Mouse (Mus musculus) midbrain, embryonic 10.5 days (tissue): Measurements from ENCODE around the gene Clasrp. TPM values are rescaled to one million over a fixed set of nuclear protein-coding genes. Genes with fewer than 3 reads are reported as not detected.
A peak's percentile ranks its signal among the peaks of the same experiment; 100 is the strongest.

Experiments used
- DNase-seq: peaks from one replicate; pipeline ENCODE4 v3.0.0-alpha.2; 2017; ENCODE audit warnings: low spot score
- H3K27ac ChIP-seq: fragments of 300-500 bp; sonication (generic); replicated peaks from 2 replicates; pipeline ENCODE4 v1.5.1; 2016; ENCODE audit warnings: mild to moderate bottlenecking
- H3K27me3 ChIP-seq: fragments of 300-500 bp; sonication (generic); 2 replicates; pipeline ENCODE4 v1.6.1; 2016; ENCODE audit warnings: low read depth, mild to moderate bottlenecking; ENCODE audit not compliant: poor library complexity, severe bottlenecking
- H3K36me3 ChIP-seq: fragments of 300-500 bp; sonication (generic); 2 replicates; pipeline ENCODE4 v1.6.1; 2016; ENCODE audit warnings: mild to moderate bottlenecking, moderate library complexity
- H3K4me1 ChIP-seq: fragments of 300-500 bp; sonication (generic); 2 replicates; pipeline ENCODE4 v1.6.1; 2016
- H3K4me3 ChIP-seq: fragments of 300-500 bp; sonication (generic); 2 replicates; pipeline ENCODE4 v1.5.1; 2016; ENCODE audit warnings: mild to moderate bottlenecking, moderate library complexity
- H3K9me3 ChIP-seq: fragments of 300-500 bp; sonication (generic); replicated peaks from 2 replicates; pipeline ENCODE4 v1.6.1; 2016; ENCODE audit warnings: mild to moderate bottlenecking
- WGBS: fragments of 180-500 bp; shearing (Covaris S2); methylation state at CpG from one replicate; pipeline ENCODE4 v1.1.7; 2016; 5-methylcytosine and 5-hydroxymethylcytosine counted together
- polyA plus RNA-seq: library from polyadenylated mRNA; unstranded; fragments of >200 nt; fragmentation: Nextera tagmentation; extraction: Ambion mirVana; gene quantifications from 2 replicates; pipeline ENCODE4 v1.2.1, GENCODE M21; 2016

The Clasrp gene
- polyA plus RNA-seq, 1 experiment from 2014 or later: 51.8 TPM

GRCm38 (mm10) chr7:19557982-19558900 is 46.0 kb downstream of the Clasrp start:
- Histone ChIP-seq H3K4me1 (peaks cover 39% of the 10 kb centered on the region), H3K27me3 (no peaks in the 10 kb centered on the region), H3K36me3 (peaks cover 57% of the 10 kb centered on the region), H3K4me3 (peak overlapping the region; percentile 18; the same call in 1 of the 2 replicates), H3K27ac (no peak overlapping the region), H3K9me3 (no peaks in the 10 kb centered on the region)
- WGBS: 91% methylated on average over 6 of the region's 6 CpGs
- no peak for DNase-seq

DNA sequence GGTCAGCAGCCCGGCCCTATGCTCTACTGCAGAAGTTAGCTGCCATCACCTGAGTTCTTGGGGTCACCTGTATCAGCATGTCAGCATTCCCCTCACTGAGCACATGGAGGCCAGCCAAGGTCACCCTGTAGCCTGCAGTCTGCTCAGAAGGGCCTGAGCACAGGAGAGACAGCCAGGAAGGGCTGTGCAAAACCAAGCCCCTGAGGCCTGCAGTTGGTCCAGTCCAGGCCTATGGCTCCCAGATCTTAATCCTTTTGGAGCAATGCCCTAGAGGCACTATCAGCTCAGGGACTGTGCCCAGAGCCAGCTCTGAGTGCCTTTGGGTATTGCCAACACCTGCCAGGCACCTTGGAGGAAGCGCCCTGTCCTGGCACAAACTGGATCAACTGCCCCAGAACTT is 47.2 kb downstream of the Clasrp start:
- WGBS: 92% methylated on average over 2 of the region's 2 CpGs
- H3K27me3 ChIP-seq: no peaks in the 10 kb centered on the region
- H3K4me3 ChIP-seq: no peak overlapping the region
- H3K4me1 ChIP-seq: peaks cover 30% of the 10 kb centered on the region
- no peaks in the 10 kb centered on the region for H3K9me3 ChIP-seq
- no peak for DNase-seq
- peaks cover 69% of the 10 kb centered on the region for H3K36me3 ChIP-seq
- no peak overlapping the region for H3K27ac ChIP-seq

- peaks cover 8% of the 10 kb centered on the region for H3K4me1 ChIP-seq
- no peak for DNase-seq
- no peaks in the 10 kb centered on the region for H3K27me3 ChIP-seq
- H3K9me3 ChIP-seq: no peaks in the 10 kb centered on the region
- WGBS: 81% methylated on average over 1 of the region's 1 CpGs
- H3K4me3 ChIP-seq: no peak overlapping the region
- H3K36me3 ChIP-seq: peaks cover 73% of the 10 kb centered on the region
- no peak overlapping the region for H3K27ac ChIP-seq
Observed at GRCm38 (mm10) chr7:19554168-19554567, 50.1 kb downstream of the Clasrp start.

- Histone ChIP-seq H3K36me3 (peaks cover 61% of the 10 kb centered on the region), H3K4me3 (no peak overlapping the region), H3K9me3 (no peaks in the 10 kb centered on the region), H3K27ac (no peak overlapping the region), H3K27me3 (no peaks in the 10 kb centered on the region), H3K4me1 (peaks cover 6% of the 10 kb centered on the region; the same call in 1 of the 2 replicates)
- no peak for DNase-seq
- WGBS: 86% methylated on average over 2 of the region's 2 CpGs
Observed at GRCm38 (mm10) chr7:19552443-19552842, 51.8 kb downstream of the Clasrp start.

DNA sequence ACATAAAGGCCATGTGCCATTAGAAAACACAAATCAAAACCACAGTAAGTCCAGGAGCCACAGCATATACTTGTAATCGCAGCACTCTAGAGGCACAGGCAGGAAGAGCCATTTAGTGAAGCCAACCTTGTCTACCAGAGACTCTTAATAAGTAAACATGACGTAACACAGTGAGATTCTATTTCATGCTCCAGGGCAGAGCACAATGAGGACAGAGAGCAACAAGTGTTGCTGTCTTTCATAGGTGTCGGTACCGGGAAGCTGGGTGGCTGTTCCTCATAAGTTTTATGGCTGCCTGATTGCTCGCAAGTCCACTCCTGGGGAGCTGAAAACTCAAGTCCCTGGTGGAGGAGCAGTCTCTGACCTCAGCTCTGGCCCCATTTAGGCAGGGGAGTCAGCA is 52.7 kb downstream of the Clasrp start:
- WGBS: 95% methylated on average over 5 of the region's 5 CpGs
- Histone ChIP-seq H3K27me3 (no peaks in the 10 kb centered on the region), H3K4me3 (no peak overlapping the region), H3K4me1 (peaks cover 7% of the 10 kb centered on the region; the same call in 1 of the 2 replicates), H3K27ac (no peak overlapping the region), H3K36me3 (peaks cover 53% of the 10 kb centered on the region), H3K9me3 (no peaks in the 10 kb centered on the region)
- no peak for DNase-seq

GRCm38 (mm10) chr7:19549394-19549793 is 54.9 kb downstream of the Clasrp start:
- WGBS: 90% methylated on average over 10 of the region's 10 CpGs
- no peaks in the 10 kb centered on the region for H3K27me3 ChIP-seq
- DNase-seq: no peak
- H3K4me1 ChIP-seq: peaks cover 7% of the 10 kb centered on the region; the same call in 1 of the 2 replicates
- H3K4me3 ChIP-seq: no peak overlapping the region
- no peak overlapping the region for H3K27ac ChIP-seq
- H3K9me3 ChIP-seq: no peaks in the 10 kb centered on the region
- peaks cover 30% of the 10 kb centered on the region for H3K36me3 ChIP-seq

DNA sequence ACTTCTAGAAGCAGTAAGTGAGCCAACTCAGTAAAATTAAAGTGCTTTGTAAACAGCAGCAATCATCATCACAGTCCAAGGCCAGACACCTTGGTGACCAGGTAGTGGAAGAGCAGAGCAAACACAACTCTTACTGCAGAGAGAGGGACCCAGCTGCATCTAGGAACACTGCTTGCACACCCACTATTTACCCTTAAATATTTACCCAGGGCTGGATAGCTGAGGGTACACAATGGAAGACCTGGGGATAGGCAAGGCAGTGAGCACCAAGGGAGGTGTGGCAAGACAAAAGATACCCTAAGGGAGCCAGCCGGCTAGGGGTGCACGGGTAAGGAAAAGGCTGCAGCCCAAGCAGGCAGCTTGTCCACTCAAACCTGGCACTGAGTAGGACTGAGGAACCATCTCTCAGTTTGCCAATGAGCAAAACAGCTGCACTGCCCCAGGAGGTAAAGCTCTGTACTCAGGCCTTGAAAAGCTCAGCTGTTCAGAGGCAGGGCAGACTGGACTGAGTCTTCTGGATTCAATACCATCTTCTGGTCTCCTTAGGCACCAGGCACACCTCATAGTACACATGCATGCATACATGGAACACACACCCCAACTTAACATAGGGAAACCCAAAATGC is 56.8 kb downstream of the Clasrp start:
- peaks cover 9% of the 10 kb centered on the region; the same call in 1 of the 2 replicates for H3K4me1 ChIP-seq
- no peaks in the 10 kb centered on the region for H3K9me3 ChIP-seq
- H3K36me3 ChIP-seq: peaks cover 11% of the 10 kb centered on the region
- WGBS: 57% methylated on average over 2 of the region's 2 CpGs
- H3K27me3 ChIP-seq: no peaks in the 10 kb centered on the region
- H3K27ac ChIP-seq: no peak overlapping the region
- no peak for DNase-seq
- no peak overlapping the region for H3K4me3 ChIP-seq

DNA sequence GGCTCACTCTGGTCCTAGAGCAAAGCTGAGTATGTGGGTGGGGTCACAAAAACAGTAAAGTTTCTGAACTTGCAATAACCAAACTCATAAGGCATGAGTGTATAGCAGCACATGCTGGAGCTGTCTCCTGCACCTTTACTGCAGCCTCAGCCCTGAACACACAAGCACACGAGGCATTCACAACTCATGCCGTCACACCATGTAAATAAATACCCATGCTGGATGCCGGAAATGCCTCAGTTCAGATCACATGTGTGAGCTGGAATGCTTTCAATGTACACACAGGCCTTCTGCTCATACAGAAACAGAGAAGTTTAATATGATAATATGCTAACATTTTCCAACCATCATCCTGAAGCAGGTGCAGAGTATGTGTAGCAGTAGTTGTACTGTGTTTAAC is 58.3 kb downstream of the Clasrp start:
- no peak for DNase-seq
- H3K4me1 ChIP-seq: peaks cover 16% of the 10 kb centered on the region; the same call in 1 of the 2 replicates
- H3K36me3 ChIP-seq: peaks cover 6% of the 10 kb centered on the region
- no peaks in the 10 kb centered on the region for H3K27me3 ChIP-seq
- no peak overlapping the region for H3K4me3 ChIP-seq
- H3K27ac ChIP-seq: no peak overlapping the region
- WGBS: 83% methylated on average over 3 of the region's 3 CpGs
- no peaks in the 10 kb centered on the region for H3K9me3 ChIP-seq

DNA sequence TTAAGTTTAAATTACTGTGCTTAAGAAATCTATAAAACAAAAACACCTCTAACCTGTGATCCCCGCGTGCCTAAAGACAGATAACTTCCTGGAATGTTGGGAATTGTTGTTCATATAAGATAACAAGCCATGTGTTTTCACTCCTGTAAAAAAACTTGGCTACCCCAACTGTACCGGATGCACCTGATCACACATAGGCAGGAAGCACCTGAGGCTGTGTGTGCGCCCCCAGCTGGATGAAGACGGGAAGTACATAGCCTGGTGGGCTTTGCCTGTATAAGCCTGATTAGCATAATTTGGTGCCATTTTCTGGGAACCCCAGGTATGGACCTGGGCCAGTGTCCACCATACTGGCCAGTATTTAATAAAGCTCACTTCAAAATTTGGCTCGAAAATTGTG is 60.7 kb downstream of the Clasrp start:
- Histone ChIP-seq H3K27ac (no peak overlapping the region), H3K36me3 (peaks cover 5% of the 10 kb centered on the region), H3K4me3 (no peak overlapping the region), H3K9me3 (no peaks in the 10 kb centered on the region), H3K4me1 (peaks cover 16% of the 10 kb centered on the region; the same call in 1 of the 2 replicates), H3K27me3 (no peaks in the 10 kb centered on the region)
- DNase-seq: no peak
- WGBS: 63% methylated on average over 6 of the region's 6 CpGs

- H3K4me1 ChIP-seq: peaks cover 9% of the 10 kb centered on the region; the same call in 1 of the 2 replicates
- no peak overlapping the region for H3K27ac ChIP-seq
- no peaks in the 10 kb centered on the region for H3K9me3 ChIP-seq
- H3K36me3 ChIP-seq: peaks cover 3% of the 10 kb centered on the region; the same call in 1 of the 2 replicates
- DNase-seq: no peak
- no peak overlapping the region for H3K4me3 ChIP-seq
- 81% methylated on average over 8 of the region's 8 CpGs for WGBS
- H3K27me3 ChIP-seq: no peaks in the 10 kb centered on the region
Observed at GRCm38 (mm10) chr7:19542155-19542691, 62.1 kb downstream of the Clasrp start.

DNA sequence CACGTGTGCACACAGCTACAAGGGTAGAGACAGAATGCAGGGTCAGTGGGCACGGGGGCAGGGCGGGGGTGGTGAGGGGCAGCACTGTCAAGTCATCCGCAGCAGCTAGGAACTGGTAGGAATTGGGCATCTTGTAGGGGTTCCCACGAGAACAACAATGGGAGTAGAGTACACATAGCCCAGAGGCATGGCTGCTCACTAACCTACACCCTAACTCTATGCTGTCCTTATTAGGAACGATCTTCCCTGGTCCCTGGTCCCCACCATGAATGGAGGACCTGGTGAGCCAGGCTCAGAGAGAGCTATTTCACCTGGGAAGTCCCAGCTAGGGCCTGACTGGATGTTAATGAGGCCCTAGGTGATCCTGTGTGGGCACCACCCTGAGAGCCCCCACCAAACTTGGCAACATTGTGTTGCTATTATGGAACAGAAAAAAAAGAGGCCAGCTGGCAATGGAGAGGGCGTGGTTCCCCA is 62.6 kb downstream of the Clasrp start:
- no peak overlapping the region for H3K27ac ChIP-seq
- 87% methylated on average over 7 of the region's 7 CpGs for WGBS
- H3K4me1 ChIP-seq: peaks cover 9% of the 10 kb centered on the region; the same call in 1 of the 2 replicates
- no peaks in the 10 kb centered on the region for H3K9me3 ChIP-seq
- no peak overlapping the region for H3K4me3 ChIP-seq
- H3K36me3 ChIP-seq: peaks cover 3% of the 10 kb centered on the region; the same call in 1 of the 2 replicates
- DNase-seq: no peak
- no peaks in the 10 kb centered on the region for H3K27me3 ChIP-seq

DNA sequence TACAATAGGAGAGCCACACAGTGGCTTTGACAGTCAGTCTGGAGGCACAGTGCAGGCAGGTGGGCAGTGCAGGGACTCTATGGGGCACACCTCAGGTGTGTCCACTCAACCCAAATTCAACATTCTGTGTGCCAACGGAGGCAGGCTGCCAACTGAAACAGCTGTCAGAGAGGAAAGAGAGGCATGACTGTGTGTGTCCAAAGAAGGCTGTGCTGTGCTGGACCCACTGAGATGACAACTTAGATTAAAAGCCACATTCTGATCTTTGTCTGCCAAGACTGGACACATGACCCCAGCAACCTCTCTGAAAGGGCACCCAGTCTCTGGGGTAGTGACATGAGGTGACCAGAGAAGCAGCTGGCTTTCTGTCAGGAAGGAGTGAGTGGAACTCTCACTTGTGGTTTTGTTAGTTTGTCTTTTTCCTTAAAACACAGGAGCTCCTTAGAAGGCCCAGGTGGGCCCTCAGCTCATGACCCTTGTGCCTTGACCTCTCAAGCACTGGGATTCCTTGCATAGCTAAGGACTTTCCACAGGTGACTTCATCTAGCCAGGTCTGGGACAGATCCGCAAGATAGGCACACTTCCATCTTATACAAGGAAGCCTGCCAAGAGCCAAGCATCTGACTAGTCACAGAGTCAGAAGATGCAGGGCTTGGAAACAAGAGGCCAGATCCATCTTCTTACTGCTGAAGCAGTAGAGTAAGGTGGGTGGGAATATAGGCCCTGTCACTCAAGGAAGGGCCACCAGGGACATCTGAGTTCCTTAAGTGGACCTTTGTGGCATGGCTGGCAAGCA is 63.3 kb downstream of the Clasrp start:
- no peak for DNase-seq
- no peaks in the 10 kb centered on the region for H3K9me3 ChIP-seq
- H3K27me3 ChIP-seq: no peaks in the 10 kb centered on the region
- WGBS: 92% methylated on average over 2 of the region's 2 CpGs
- peaks cover 7% of the 10 kb centered on the region for H3K36me3 ChIP-seq
- H3K4me3 ChIP-seq: no peak overlapping the region
- H3K4me1 ChIP-seq: peaks cover 9% of the 10 kb centered on the region; the same call in 1 of the 2 replicates
- H3K27ac ChIP-seq: no peak overlapping the region
